Mouse (Mus musculus) heart, adult 2 months (tissue): ENCODE results near the gene Pofut2.

Source experiments
- CTCF ChIP-seq: fragments of 200-600 bp; IDR thresholded peaks from 2 replicates; pipeline ENCODE4 v1.8.1; 2022; ENCODE audit warnings: antibody characterized with exemption, mild to moderate bottlenecking, moderate library complexity
- EP300 ChIP-seq: fragments of 200-500 bp; IDR thresholded peaks from 2 replicates; pipeline ENCODE4 v1.6.1; 2011; ENCODE audit warnings: low read depth, low read length, control low read depth; ENCODE audit not compliant: insufficient read depth

DNA sequence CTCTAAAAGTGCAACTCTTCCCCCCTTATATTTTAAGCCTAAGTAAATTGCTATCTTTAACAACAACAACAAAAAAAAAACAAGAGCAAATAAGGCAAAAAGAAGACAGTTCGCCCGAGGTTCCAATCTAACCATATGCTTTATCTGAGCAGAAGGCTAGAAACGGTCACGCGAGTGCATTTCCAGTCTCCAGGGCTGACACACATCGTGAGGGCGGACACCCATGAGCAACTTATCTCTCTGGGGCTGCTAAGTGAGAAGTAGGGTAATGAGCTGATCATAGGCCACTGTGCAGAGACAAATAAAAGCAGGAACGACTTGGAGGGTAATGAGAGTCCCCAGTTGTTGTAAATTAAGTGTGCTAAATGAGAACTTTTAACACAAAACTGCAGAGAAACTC, 39.6 kb downstream of the Pofut2 start:
- TF ChIP-seq CTCF (no peak), EP300 (no peak)
